Mouse (Mus musculus) neural tube, embryonic 11.5 days (tissue): Measurements from ENCODE around the gene Inca1. TPM values are rescaled to one million over a fixed set of nuclear protein-coding genes. Genes with fewer than 3 reads are reported as not detected.
A peak's percentile ranks its signal among the peaks of the same experiment; 100 is the strongest.

Experiments
- ATAC-seq: fragments of 200-750 bp; cut with Nextera tagmentation; 2 replicates; pipeline ENCODE4 v1.8.0; 2017; ENCODE audit warnings: moderate number of reproducible peaks, mild to moderate bottlenecking, moderate TSS enrichment, moderate library complexity; ENCODE audit not compliant: insufficient read depth, low FRiP score, low TSS enrichment
- DNase-seq: peaks from one replicate; pipeline ENCODE4 v3.0.0-alpha.2; 2015; ENCODE audit warnings: low spot score
- H3K27ac ChIP-seq: fragments of 300-500 bp; sonication (generic); 2 replicates; pipeline ENCODE4 v1.5.1; 2014; ENCODE audit warnings: low read depth, mild to moderate bottlenecking, low read length
- H3K27me3 ChIP-seq: fragments of 300-500 bp; sonication (generic); 2 replicates; pipeline ENCODE4 v1.6.1; 2014; ENCODE audit warnings: mild to moderate bottlenecking, low read length, mixed read lengths; ENCODE audit not compliant: control insufficient read depth, insufficient read depth
- H3K36me3 ChIP-seq: fragments of 300-500 bp; sonication (generic); 2 replicates; pipeline ENCODE4 v1.6.1; 2014; ENCODE audit warnings: mild to moderate bottlenecking, low read length, moderate library complexity, mixed read lengths; ENCODE audit not compliant: control insufficient read depth, insufficient read depth
- H3K4me1 ChIP-seq: fragments of 300-500 bp; sonication (generic); 2 replicates; pipeline ENCODE4 v1.6.1; 2014; ENCODE audit warnings: low read length, mixed read lengths; ENCODE audit not compliant: control insufficient read depth, insufficient read depth
- H3K4me2 ChIP-seq: fragments of 300-500 bp; sonication (generic); 2 replicates; pipeline ENCODE4 v1.6.1; 2014; ENCODE audit warnings: low read depth, mild to moderate bottlenecking, moderate library complexity
- H3K4me3 ChIP-seq: fragments of 300-500 bp; sonication (generic); 2 replicates; pipeline ENCODE4 v1.5.1; 2014; ENCODE audit warnings: low read depth, low read length
- H3K9ac ChIP-seq: fragments of 300-500 bp; sonication (generic); 2 replicates; pipeline ENCODE4 v1.6.1; 2014; ENCODE audit warnings: mild to moderate bottlenecking, low read length
- H3K9me3 ChIP-seq: fragments of 300-500 bp; sonication (generic); 2 replicates; pipeline ENCODE4 v1.6.1; 2016; ENCODE audit warnings: low read length; ENCODE audit not compliant: control insufficient read depth
- WGBS: fragments of 180-500 bp; shearing (Covaris S2); extraction: QIAGEN DNeasy Blood & Tissue Kit; methylation state at CpG from one replicate; pipeline ENCODE4 v1.1.7; 2014; 5-methylcytosine and 5-hydroxymethylcytosine counted together
- polyA plus RNA-seq: library from polyadenylated mRNA; unstranded; fragments of >200 nt; fragmentation: Nextera tagmentation; extraction: Ambion mirVana; gene quantifications from 2 replicates; pipeline ENCODE4 v1.2.1, GENCODE M21; 2014

Inca1 gene
- polyA plus RNA-seq, 1 experiment from 2014 or later: 0.86 TPM

GRCm38 (mm10) chr11:70670483-70670882 lies 29.5 kb downstream of the Inca1 start:
- DNase-seq: peak; percentile 25
- Histone ChIP-seq H3K9me3 (no peaks in the 10 kb centered on the region), H3K9ac (peak overlapping the region; percentile 74; the same call in 1 of the 2 replicates), H3K27me3 (no peaks in the 10 kb centered on the region), H3K36me3 (no peaks in the 10 kb centered on the region), H3K4me1 (peaks cover 8% of the 10 kb centered on the region; the same call in 1 of the 2 replicates), H3K27ac (peak overlapping the region; percentile 93), H3K4me3 (peak overlapping the region; percentile 60), H3K4me2 (peak overlapping the region; percentile 98)
- no peak for ATAC-seq
- WGBS: 56% methylated on average over 14 of the region's 14 CpGs

GRCm38 (mm10) chr11:70669582-70670345 lies 30.2 kb downstream of the Inca1 start:
- peak overlapping the region; percentile 74 for H3K9ac ChIP-seq
- DNase-seq (peak; percentile 80), ATAC-seq (no peak; the same call in none of the 2 replicates)
- H3K4me2 ChIP-seq: peak overlapping the region; percentile 98
- peaks cover 4% of the 10 kb centered on the region; the same call in 1 of the 2 replicates for H3K36me3 ChIP-seq
- no peaks in the 10 kb centered on the region for H3K27me3 ChIP-seq
- no peaks in the 10 kb centered on the region for H3K9me3 ChIP-seq
- H3K4me3 ChIP-seq: peak overlapping the region; percentile 60
- WGBS: under 1% methylated on average over 30 of the region's 31 CpGs
- peak overlapping the region; percentile 93 for H3K27ac ChIP-seq
- H3K4me1 ChIP-seq: peaks cover 8% of the 10 kb centered on the region; the same call in 1 of the 2 replicates

DNA sequence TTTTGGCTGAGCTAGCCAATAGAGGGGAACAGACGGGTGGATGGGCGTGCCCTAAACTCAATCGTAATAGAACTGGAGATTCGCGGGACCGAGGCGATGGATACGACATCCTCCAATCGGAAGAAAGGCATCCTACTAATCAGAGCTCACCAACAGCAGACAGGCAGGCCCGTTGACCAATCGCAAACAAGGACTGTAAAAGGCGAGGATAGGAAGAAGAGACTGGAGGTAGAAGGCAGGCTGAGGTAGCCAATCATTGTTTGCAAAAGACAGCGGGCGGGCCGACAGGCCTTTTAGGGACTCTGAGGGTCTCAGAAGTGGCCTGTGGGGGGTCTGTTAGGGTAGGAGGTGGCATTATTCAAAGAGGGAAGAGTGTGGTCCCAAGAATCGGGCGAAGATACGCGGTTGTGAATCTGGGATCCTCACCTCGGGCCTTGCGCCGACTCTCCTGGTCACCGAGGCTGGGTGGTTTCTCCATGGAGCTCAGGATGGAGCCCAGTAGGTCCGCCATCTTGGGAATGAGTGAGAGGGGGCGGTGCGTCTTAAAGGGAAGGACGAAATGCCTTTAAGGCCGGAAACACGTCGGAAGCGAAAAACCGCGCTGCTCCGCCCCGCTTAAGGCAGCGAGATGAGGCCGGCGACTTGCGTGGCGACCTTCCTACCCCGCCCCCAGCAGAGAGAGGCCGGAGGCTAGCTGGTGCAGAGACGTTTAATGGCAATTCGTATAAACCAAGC lies 31.0 kb downstream of the Inca1 start, which contains the start of gene Spag7:
TSS of gene Spag7 (minus strand) at position 646 of the 735 bp plus-strand sequence.
- peak within 1 kb of the TSS; percentile 60 for H3K4me3 ChIP-seq
- DNase-seq (peak; percentile 97), ATAC-seq (peak; percentile 95)
- no peaks in the 10 kb centered on the region for H3K9me3 ChIP-seq
- H3K4me2 ChIP-seq: peak within 1 kb of the TSS; percentile 98
- peaks cover 8% of the 10 kb centered on the region; the same call in 1 of the 2 replicates for H3K36me3 ChIP-seq
- no peaks in the 10 kb centered on the region for H3K27me3 ChIP-seq
- peak within 1 kb of the TSS; percentile 93 for H3K27ac ChIP-seq
- H3K9ac ChIP-seq: peak within 1 kb of the TSS; percentile 74
- under 1% methylated on average over 44 of the region's 44 CpGs for WGBS
- peaks cover 8% of the 10 kb centered on the region; the same call in 1 of the 2 replicates for H3K4me1 ChIP-seq

DNA sequence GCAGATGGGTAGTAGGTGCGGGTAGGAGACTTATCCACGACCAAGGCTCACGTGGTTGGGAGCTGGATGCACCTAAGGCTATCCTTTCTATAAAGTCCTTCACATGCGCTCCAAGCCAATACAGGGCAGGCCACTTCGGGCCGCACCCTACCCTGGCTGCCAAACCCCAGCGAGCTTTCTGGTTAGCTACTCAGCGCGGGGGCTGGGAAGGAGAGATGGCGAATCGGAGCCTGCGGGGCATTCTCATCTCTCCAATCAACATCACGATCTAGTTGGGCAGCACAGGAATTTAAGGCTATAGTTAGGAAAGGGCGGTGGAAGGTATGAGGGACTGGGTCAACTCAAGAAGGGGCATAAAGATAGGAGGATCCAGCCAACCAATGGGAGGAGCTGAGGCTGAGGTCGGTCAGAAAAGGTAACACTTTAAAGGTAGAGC lies 31.6 kb downstream of the Inca1 start:
- DNase-seq: no peak
- Histone ChIP-seq H3K27ac (peak overlapping the region; percentile 93), H3K9ac (peak overlapping the region; percentile 49), H3K4me1 (peaks cover 8% of the 10 kb centered on the region; the same call in 1 of the 2 replicates), H3K4me3 (peak overlapping the region; percentile 60), H3K4me2 (peak overlapping the region; percentile 79), H3K36me3 (peaks cover 8% of the 10 kb centered on the region; the same call in 1 of the 2 replicates), H3K27me3 (no peaks in the 10 kb centered on the region), H3K9me3 (no peaks in the 10 kb centered on the region)
- peak; percentile 40 for ATAC-seq
- under 1% methylated on average over 15 of the region's 15 CpGs for WGBS

GRCm38 (mm10) chr11:70667271-70668150 lies 32.4 kb downstream of the Inca1 start:
- Histone ChIP-seq H3K9ac (no peak overlapping the region), H3K36me3 (peaks cover 13% of the 10 kb centered on the region; the same call in 1 of the 2 replicates), H3K4me3 (peak overlapping the region; percentile 60), H3K4me1 (peaks cover 8% of the 10 kb centered on the region; the same call in 1 of the 2 replicates), H3K4me2 (peak overlapping the region; percentile 79), H3K27me3 (no peaks in the 10 kb centered on the region), H3K9me3 (no peaks in the 10 kb centered on the region), H3K27ac (peak overlapping the region; percentile 93)
- WGBS: 73% methylated on average over 14 of the region's 14 CpGs
- ATAC-seq (no peak), DNase-seq (no peak)

GRCm38 (mm10) chr11:70666687-70667086 lies 33.3 kb downstream of the Inca1 start:
- Histone ChIP-seq H3K9ac (no peak overlapping the region), H3K4me1 (peaks cover 8% of the 10 kb centered on the region; the same call in 1 of the 2 replicates), H3K36me3 (peaks cover 14% of the 10 kb centered on the region; the same call in 1 of the 2 replicates), H3K9me3 (no peaks in the 10 kb centered on the region), H3K27me3 (no peaks in the 10 kb centered on the region), H3K27ac (no peak overlapping the region), H3K4me3 (no peak overlapping the region), H3K4me2 (no peak overlapping the region)
- ATAC-seq: no peak
- 94% methylated on average over 8 of the region's 8 CpGs for WGBS
- no peak for DNase-seq

- Histone ChIP-seq H3K9me3 (no peaks in the 10 kb centered on the region), H3K4me1 (0 out of 2 replicates have a peak, but pooled peaks cover 4% of the 10 kb centered on the region), H3K9ac (no peak overlapping the region), H3K4me2 (no peak overlapping the region), H3K4me3 (no peak overlapping the region), H3K36me3 (peaks cover 14% of the 10 kb centered on the region; the same call in 1 of the 2 replicates), H3K27ac (no peak overlapping the region), H3K27me3 (no peaks in the 10 kb centered on the region)
- DNase-seq (no peak), ATAC-seq (no peak)
- 93% methylated on average over 9 of the region's 9 CpGs for WGBS
These were observed 35.2 kb downstream of the Inca1 start for GRCm38 (mm10) chr11:70664741-70665140.

DNA sequence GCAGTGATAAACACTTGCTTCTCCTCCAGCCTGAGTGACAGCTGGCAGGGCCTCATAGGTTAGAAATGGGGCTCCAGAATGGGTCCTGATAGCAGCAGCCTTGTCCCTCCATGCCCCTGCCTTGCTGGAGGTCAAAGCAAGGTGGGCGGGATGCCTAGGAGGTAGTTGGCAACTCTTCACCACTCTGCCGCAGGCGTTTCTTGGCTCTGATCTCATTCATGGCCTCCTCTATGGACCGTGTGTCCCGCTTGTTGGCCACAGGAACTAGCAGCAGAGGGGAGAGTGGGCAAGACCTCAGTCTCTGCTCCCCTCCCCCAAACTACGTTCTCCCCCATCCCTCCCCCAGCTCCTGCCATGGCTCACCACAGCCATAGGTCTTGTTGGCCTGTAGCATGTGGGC lies 36.0 kb downstream of the Inca1 start:
- H3K27me3 ChIP-seq: no peaks in the 10 kb centered on the region
- no peak overlapping the region for H3K4me3 ChIP-seq
- no peak overlapping the region for H3K27ac ChIP-seq
- no peak for ATAC-seq
- H3K9ac ChIP-seq: no peak overlapping the region
- WGBS: 93% methylated on average over 6 of the region's 6 CpGs
- no peaks in the 10 kb centered on the region for H3K9me3 ChIP-seq
- H3K4me2 ChIP-seq: no peak overlapping the region
- DNase-seq: no peak
- H3K36me3 ChIP-seq: peaks cover 14% of the 10 kb centered on the region; the same call in 1 of the 2 replicates
- H3K4me1 ChIP-seq: 0 out of 2 replicates have a peak, but pooled peaks cover 4% of the 10 kb centered on the region
